Mouse (Mus musculus) megakaryocyte, embryonic 14.5 days (primary cell): Measurements from ENCODE around the gene Zbtb14.

ENCODE experiments used
- FLI1 ChIP-seq: IDR thresholded peaks from 2 replicates; pipeline ENCODE4 v1.6.1; 2012; ENCODE audit warnings: low read length, inconsistent platforms, mixed read lengths
- GATA1 ChIP-seq: IDR thresholded peaks from 3 replicates; pipeline ENCODE4 v1.6.1; 2012; ENCODE audit warnings: mixed read lengths, low read length, inconsistent platforms, borderline replicate concordance

DNA sequence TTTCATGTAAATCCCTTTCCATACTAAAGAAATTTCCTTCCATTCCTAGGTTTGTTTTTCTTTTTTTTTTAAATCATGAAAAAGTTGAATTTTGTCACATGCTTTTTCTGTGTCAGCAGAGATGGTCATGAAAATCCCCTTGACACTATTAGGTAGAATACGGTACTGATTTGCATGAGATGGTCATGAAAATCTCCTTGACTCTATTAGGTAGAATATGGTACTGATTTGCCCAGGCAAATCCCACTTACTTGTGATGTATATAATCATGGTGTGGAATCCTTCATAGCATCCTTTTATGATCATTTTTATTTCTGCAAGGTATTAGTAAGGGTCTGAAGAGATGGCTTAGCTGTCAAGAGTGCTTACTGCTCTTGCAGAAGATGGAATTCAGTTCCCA is 38.7 kb downstream of the Zbtb14 start:
- TF ChIP-seq GATA1 (no peak), FLI1 (no peak)
